ENCODE assay signal across 24 mouse cellular contexts in genomic region chr15:86333606-86334005, GRCm38 (mm10).
DNase-seq lines count a peak whose midpoint lies in the region; ATAC-seq and TF ChIP-seq lines count a peak whose summit lies in the region.
"Had no signal": no experiment of that assay in that cellular context is flagged by ENCODE, and none has a peak within 500 bp of the region (broad histone marks: within the 10 kb centered on the region; RNA-seq: fewer than 3 reads in every experiment).

No protein-coding gene starts in this region.

- 90% methylated on average over 2 of the region's 2 CpGs for WGBS in kidney, adult 2 months
- WGBS in liver, embryonic 12.5 days (ENCODE audit: insufficient replicate concordance), result 58% methylated on average over 2 of the region's 2 CpGs
- WGBS in lung, adult 2 months, result 86% methylated on average over 2 of the region's 2 CpGs

- H3K27ac ChIP-seq in kidney, adult 2 months (ENCODE audit: insufficient read depth, low read depth, low read length), result no peak overlapping the region
- H3K27ac ChIP-seq in liver, embryonic 12.5 days, result no peak overlapping the region
- H3K27ac ChIP-seq: embryonic facial prominence, embryonic 13.5 days; embryonic facial prominence, embryonic 15.5 days; forebrain, embryonic 10.5 days; forebrain, embryonic 12.5 days had no signal

- TF ChIP-seq POLR2A in kidney, adult 2 months (IDR thresholded peaks at IDR 0.05; ENCODE audit: low read depth, low read length), result no peak
- TF ChIP-seq POLR2A in lung, adult 2 months (IDR thresholded peaks at IDR 0.05; ENCODE audit: borderline replicate concordance, extremely low read depth, low read depth, low read length), result no peak

- no peak overlapping the region for H3K9ac ChIP-seq in liver, embryonic 12.5 days
- H3K9ac ChIP-seq: embryonic facial prominence, embryonic 13.5 days; embryonic facial prominence, embryonic 15.5 days; forebrain, embryonic 12.5 days had no signal

- no peak for ATAC-seq in liver, embryonic 12.5 days
- ATAC-seq: forebrain, embryonic 14.5 days had no signal

- peak; percentile 3 for DNase-seq in kidney, postnatal 10 days
- no peak for DNase-seq in kidney, adult 2 months
- peak; percentile 65 for DNase-seq in thymus, postnatal 0 days (ENCODE audit: low spot score)
- peak; percentile 74 for DNase-seq in thymus, postnatal 25 days
- DNase-seq in thymus, postnatal 4 days, result peak; percentile 63
- DNase-seq in lung, adult 2 months, result no peak
- no peak for DNase-seq in liver
- DNase-seq: adrenal gland, adult 2 months; adrenal gland, postnatal 10 days; adrenal gland, postnatal 25 days; cerebellum, adult 11 months; cerebellum, adult 18-20 months; cerebellum, adult 8-10 months; cerebellum, adult 9-11 months; cerebellum, postnatal 14 days; cerebellum, postnatal 36 days; embryo, embryonic 11 days had no signal

- H3K4me3 ChIP-seq in kidney, adult 2 months (ENCODE audit: insufficient read depth, low read depth, low read length), result no peak overlapping the region
- H3K4me3 ChIP-seq in liver, embryonic 12.5 days, result no peak overlapping the region
- no peak overlapping the region for H3K4me3 ChIP-seq in lung, adult 2 months (replicated peaks; ENCODE audit: extremely low read depth, low read depth, low read length)
- H3K4me3 ChIP-seq: embryonic facial prominence, embryonic 13.5 days; embryonic facial prominence, embryonic 15.5 days; erythroblast, embryonic 14.5 days; forebrain, embryonic 10.5 days; forebrain, embryonic 12.5 days had no signal

- H3K36me3 ChIP-seq in kidney, adult 2 months (ENCODE audit: control insufficient read depth, insufficient read depth, low read length), result no peaks in the 10 kb centered on the region
- H3K36me3 ChIP-seq in liver, embryonic 12.5 days, result no peaks in the 10 kb centered on the region
- H3K36me3 ChIP-seq: embryonic facial prominence, embryonic 13.5 days; embryonic facial prominence, embryonic 15.5 days; forebrain, embryonic 10.5 days; forebrain, embryonic 12.5 days had no signal

- no peak for TF ChIP-seq CTCF in kidney, adult 2 months (conservative IDR thresholded peaks at IDR 0.05; ENCODE audit: insufficient read depth, insufficient read length, low read depth, low read length)
- no peak for TF ChIP-seq CTCF in lung, adult 2 months (IDR thresholded peaks at IDR 0.05; ENCODE audit: insufficient read depth, low read length)

- H3K4me1 ChIP-seq in kidney, adult 2 months (ENCODE audit: control insufficient read depth, insufficient read depth, low read length), result no peaks in the 10 kb centered on the region
- no peaks in the 10 kb centered on the region for H3K4me1 ChIP-seq in liver, embryonic 12.5 days
- H3K4me1 ChIP-seq in lung, adult 2 months (ENCODE audit: control insufficient read depth, insufficient read depth, low read length), result no peaks in the 10 kb centered on the region
- H3K4me1 ChIP-seq: embryonic facial prominence, embryonic 13.5 days; embryonic facial prominence, embryonic 15.5 days had no signal

- no peak overlapping the region for H3K4me2 ChIP-seq in liver, embryonic 12.5 days
- H3K4me2 ChIP-seq: embryonic facial prominence, embryonic 13.5 days; embryonic facial prominence, embryonic 15.5 days; forebrain, embryonic 12.5 days had no signal

- H3K9me3 ChIP-seq in liver, embryonic 12.5 days (replicated peaks), result no peaks in the 10 kb centered on the region
- H3K9me3 ChIP-seq: embryonic facial prominence, embryonic 13.5 days; embryonic facial prominence, embryonic 15.5 days; forebrain, embryonic 10.5 days; forebrain, embryonic 12.5 days had no signal

- H3K27me3 ChIP-seq in kidney, adult 2 months (replicated peaks; ENCODE audit: control insufficient read depth, insufficient read depth, low read length), result no peaks in the 10 kb centered on the region
- H3K27me3 ChIP-seq in liver, embryonic 12.5 days (replicated peaks), result no peaks in the 10 kb centered on the region
- H3K27me3 ChIP-seq: embryonic facial prominence, embryonic 13.5 days; embryonic facial prominence, embryonic 15.5 days; forebrain, embryonic 12.5 days had no signal

Comparison
In these comparisons a context has a peak if more than half of its experiments do, and no peak if none do; other contexts are left out.
1. DNase-seq: peak in kidney, postnatal 10 days (single experiment), thymus, postnatal 0 days (single experiment), thymus, postnatal 25 days (single experiment) and thymus, postnatal 4 days (single experiment); none in kidney, adult 2 months (single experiment), lung, adult 2 months (single experiment) and liver (single experiment).